10 mouse cellular contexts compared by ENCODE assay signal in the genomic region with DNA sequence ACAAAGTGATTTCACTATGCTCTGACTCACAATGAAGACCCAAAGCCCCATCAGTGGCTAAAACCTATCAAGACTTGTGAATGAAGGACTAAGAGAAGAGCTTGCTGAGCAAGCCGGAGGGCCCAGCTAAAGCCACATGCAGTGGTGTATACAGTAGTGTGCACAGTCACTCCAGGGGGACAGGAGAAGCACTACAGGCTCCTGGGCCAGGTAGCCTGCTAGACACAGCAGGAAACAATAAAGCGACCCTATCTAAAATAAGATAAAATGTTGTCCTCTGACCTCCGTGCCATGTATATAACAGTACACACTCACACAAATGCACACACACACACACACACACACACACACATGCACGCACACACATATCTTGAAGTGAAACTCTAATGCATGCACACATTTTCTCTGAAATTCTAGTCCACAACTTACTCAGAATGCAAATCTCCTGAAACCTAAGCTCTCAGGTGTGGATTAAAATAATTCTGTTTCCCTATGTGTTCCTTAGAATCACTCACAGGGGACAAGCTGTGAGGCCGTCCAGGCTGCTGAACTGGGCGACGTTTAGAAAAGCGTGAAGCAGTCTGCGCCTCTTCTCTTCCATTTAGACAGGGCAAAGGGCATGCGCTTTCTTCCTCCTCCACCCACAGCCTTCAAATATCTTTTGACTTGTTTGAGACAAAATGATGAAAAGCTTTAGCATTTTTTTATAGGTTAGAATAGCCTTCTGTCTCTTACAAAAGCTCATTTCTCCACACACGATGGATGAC.
"Had no signal": no experiment of that assay in that cellular context is flagged by ENCODE, and none has a peak within 500 bp of the region (broad histone marks: within the 10 kb centered on the region; RNA-seq: fewer than 3 reads in every experiment).

No protein-coding gene starts in this region.

- H3K27me3 ChIP-seq: midbrain, embryonic 13.5 days had no signal

- DNase-seq: kidney, adult 11 months; lung, embryonic 14.5 days; right cerebral cortex, postnatal 14 days; thymus, adult 2 months; thymus, postnatal 25 days had no signal

- H3K9me3 ChIP-seq: limb, embryonic 10.5 days; midbrain, embryonic 13.5 days had no signal

- ATAC-seq: midbrain, embryonic 13.5 days had no signal

- H3K4me3 ChIP-seq: left cerebral cortex, adult 2 months; limb, embryonic 10.5 days; midbrain, embryonic 13.5 days had no signal

- H3K4me1 ChIP-seq: midbrain, embryonic 13.5 days had no signal

- H3K27ac ChIP-seq: kidney, postnatal 0 days; left cerebral cortex, adult 2 months; limb, embryonic 10.5 days; midbrain, embryonic 13.5 days had no signal

- H3K4me2 ChIP-seq: liver, embryonic 11.5 days; lung, embryonic 14.5 days; midbrain, embryonic 13.5 days had no signal

- H3K36me3 ChIP-seq: limb, embryonic 10.5 days; midbrain, embryonic 13.5 days had no signal

- H3K9ac ChIP-seq: lung, embryonic 14.5 days; midbrain, embryonic 13.5 days had no signal
